Mouse (Mus musculus) E14TG2a.4 (cell line): ENCODE results near the gene Pkn1.

Experiments used
- H3K27me3 ChIP-seq: 2 replicates; pipeline ENCODE4 v1.6.1; 2014; ENCODE audit warnings: low read length, control low read depth; ENCODE audit not compliant: insufficient read depth
- H3K36me3 ChIP-seq: 2 replicates; pipeline ENCODE4 v1.6.1; 2014; ENCODE audit warnings: low read length, control low read depth; ENCODE audit not compliant: insufficient read depth
- H3K4me1 ChIP-seq: replicated peaks from 2 replicates; pipeline ENCODE4 v1.6.1; 2014; ENCODE audit warnings: low read depth, low read length, control low read depth
- H3K4me3 ChIP-seq: replicated peaks from 2 replicates; pipeline ENCODE4 v1.5.1; 2014; ENCODE audit warnings: mild to moderate bottlenecking, low read length
- H3K9me3 ChIP-seq: 2 replicates; pipeline ENCODE4 v1.6.1; 2014; ENCODE audit warnings: low read length, control low read depth
- CTCF ChIP-seq: conservative IDR thresholded peaks from 2 replicates; pipeline ENCODE4 v1.5.1; 2014; ENCODE audit warnings: low read length
- NANOG ChIP-seq: IDR thresholded peaks from 2 replicates; pipeline ENCODE4 v1.6.1; 2014; ENCODE audit warnings: borderline replicate concordance, low read length, mixed read lengths
- POU5F1 ChIP-seq: IDR thresholded peaks from 2 replicates; pipeline ENCODE4 v1.6.1; 2014; ENCODE audit warnings: low read length, borderline replicate concordance

Gene Pkn1

GRCm38 (mm10) chr8:83621691-83622388, 77.1 kb downstream of the Pkn1 start:
- Histone ChIP-seq H3K36me3 (no peaks in the 10 kb centered on the region), H3K4me1 (peaks cover 16% of the 10 kb centered on the region), H3K9me3 (no peaks in the 10 kb centered on the region), H3K27me3 (no peaks in the 10 kb centered on the region; the same call in 1 of the 2 replicates), H3K4me3 (peak overlapping the region; percentile 56; the same call in 1 of the 2 replicates)
- TF ChIP-seq POU5F1 (no peak), NANOG (no peak), CTCF (no peak)

GRCm38 (mm10) chr8:83619568-83620285, 79.3 kb downstream of the Pkn1 start:
- peaks cover 16% of the 10 kb centered on the region for H3K4me1 ChIP-seq
- no peaks in the 10 kb centered on the region for H3K9me3 ChIP-seq
- no peaks in the 10 kb centered on the region for H3K36me3 ChIP-seq
- no peaks in the 10 kb centered on the region; the same call in 1 of the 2 replicates for H3K27me3 ChIP-seq
- no peak for TF ChIP-seq POU5F1
- no peak for TF ChIP-seq NANOG
- no peak for TF ChIP-seq CTCF
- H3K4me3 ChIP-seq: no peak overlapping the region

- H3K9me3 ChIP-seq: no peaks in the 10 kb centered on the region
- H3K27me3 ChIP-seq: no peaks in the 10 kb centered on the region; the same call in 1 of the 2 replicates
- TF ChIP-seq CTCF (no peak), POU5F1 (no peak), NANOG (no peak)
- no peak overlapping the region for H3K4me3 ChIP-seq
- peaks cover 10% of the 10 kb centered on the region for H3K4me1 ChIP-seq
- H3K36me3 ChIP-seq: peaks cover 8% of the 10 kb centered on the region
These were observed 80.4 kb downstream of the Pkn1 start for GRCm38 (mm10) chr8:83618566-83618965.

- Histone ChIP-seq H3K4me3 (no peak overlapping the region), H3K36me3 (peaks cover 23% of the 10 kb centered on the region), H3K27me3 (no peaks in the 10 kb centered on the region), H3K4me1 (peaks cover 4% of the 10 kb centered on the region), H3K9me3 (no peaks in the 10 kb centered on the region)
- TF ChIP-seq POU5F1 (no peak), CTCF (no peak), NANOG (no peak)
These were observed 81.9 kb downstream of the Pkn1 start for GRCm38 (mm10) chr8:83617111-83617510.

GRCm38 (mm10) chr8:83616625-83617024, 82.4 kb downstream of the Pkn1 start:
- Histone ChIP-seq H3K36me3 (peaks cover 28% of the 10 kb centered on the region), H3K27me3 (no peaks in the 10 kb centered on the region), H3K4me3 (no peak overlapping the region), H3K4me1 (peaks cover 4% of the 10 kb centered on the region; the same call in 1 of the 2 replicates), H3K9me3 (no peaks in the 10 kb centered on the region)
- no peak for TF ChIP-seq CTCF
- no peak for TF ChIP-seq NANOG
- TF ChIP-seq POU5F1: no peak
